Mouse (Mus musculus) testis, adult 2 months (tissue): ENCODE data around the gene AC134908.4.

ENCODE experiments used
- CTCF ChIP-seq: fragments of 200-500 bp; IDR thresholded peaks from 2 replicates; pipeline ENCODE4 v1.5.1; 2012; ENCODE audit warnings: low read depth, mild to moderate bottlenecking, inconsistent platforms, low read length, moderate library complexity; ENCODE audit not compliant: control insufficient read depth, insufficient read depth, insufficient replicate concordance
- POLR2A ChIP-seq: fragments of 200-500 bp; IDR thresholded peaks from 2 replicates; pipeline ENCODE4 v1.6.1; 2012; ENCODE audit warnings: low read depth, mild to moderate bottlenecking, inconsistent platforms, low read length, moderate library complexity; ENCODE audit not compliant: control insufficient read depth

- TF ChIP-seq CTCF: no peak
- no peak for TF ChIP-seq POLR2A
These were observed 1.3 kb downstream of the AC134908.4 start for GRCm38 (mm10) chr17:25794197-25794596.
